Mouse (Mus musculus) left cerebral cortex, postnatal 36 days (tissue): ENCODE measurements at regions not wholly inside any gene's neighbourhood (a gene's known extent, or its start where the extent isn't known, plus 50 kb on each side); places are given as distances from the start of the nearest gene placed in this dataset.

Experiments
- DNase-seq, 2 experiments: peaks; one replicate each; pipeline ENCODE4 v3.0.0; 2021 to 2022; ENCODE audit warnings: low spot score in 2 of 2, mixed read lengths in 1 of 2
- intact Hi-C: fragments of 180-260 bp; cut with DNase I; formaldehyde crosslinking; loops from one replicate; pipeline ENCODE4 v1.15.1; 2025

DNA sequence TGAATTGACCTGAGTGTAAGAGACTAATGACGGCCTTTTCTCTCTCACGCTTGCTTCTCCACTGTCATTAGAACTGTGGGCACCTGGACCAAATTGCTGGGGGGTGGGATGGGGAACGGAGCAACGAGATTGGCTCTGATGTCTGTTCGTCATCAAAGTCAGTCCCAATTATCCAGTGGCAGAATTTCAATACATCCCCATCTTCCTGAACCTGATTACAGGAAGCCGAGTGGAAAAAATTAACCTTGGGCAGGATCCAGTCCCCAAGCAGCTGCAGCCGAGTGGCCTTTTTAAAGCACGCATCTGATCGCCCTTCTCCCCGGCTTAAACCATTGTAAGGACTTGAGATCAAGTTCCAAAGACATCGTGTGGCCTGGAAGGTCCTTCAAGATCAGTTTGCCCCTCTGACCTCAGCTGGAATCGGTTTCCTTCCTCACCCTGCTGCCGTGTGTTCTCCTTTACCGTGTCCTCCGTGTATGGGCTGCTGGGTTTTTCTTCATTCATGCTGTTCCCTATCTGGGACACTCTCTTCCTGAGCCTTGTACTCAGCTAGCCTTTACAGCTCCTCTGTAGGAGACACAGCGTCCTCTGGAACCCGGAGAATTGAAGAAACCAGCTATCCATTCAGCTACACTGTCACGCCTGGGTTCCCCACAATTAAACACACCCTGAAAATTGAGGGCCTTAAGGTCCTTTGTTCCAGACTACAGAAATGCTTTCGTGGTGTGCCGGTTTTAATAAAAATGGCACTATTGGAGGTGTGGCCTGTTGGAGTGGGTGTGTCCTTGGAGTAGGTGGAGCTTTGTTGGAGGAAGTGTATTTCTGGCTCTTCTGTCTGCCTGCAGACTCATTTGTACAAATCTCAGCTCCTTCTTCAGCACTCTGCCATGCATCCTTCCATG, 61.9 kb upstream of the Kit start:
- intact Hi-C loops, result no loop called here
- no peak for DNase-seq

DNA sequence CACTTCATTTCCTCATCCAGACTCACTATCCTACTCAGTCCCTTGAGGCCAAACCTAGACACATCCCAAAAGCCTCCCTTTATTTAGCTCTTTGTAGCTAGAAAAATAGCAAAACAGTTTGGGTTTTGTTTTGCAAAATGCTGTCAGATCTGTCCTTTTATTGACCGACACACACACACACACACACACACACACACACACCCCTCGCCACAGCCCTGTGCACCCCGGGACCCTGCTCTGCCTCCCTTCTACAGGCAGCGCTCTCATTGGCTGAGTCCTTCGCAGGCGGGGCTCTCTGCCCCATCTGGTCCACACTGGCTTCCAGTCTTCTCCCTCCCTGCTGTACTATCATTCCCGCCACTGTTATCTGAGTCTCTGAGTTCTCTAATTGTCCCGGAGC, 56.5 kb upstream of the Kit start:
- intact Hi-C loops, result no loop called here
- DNase-seq, result no peak

DNA sequence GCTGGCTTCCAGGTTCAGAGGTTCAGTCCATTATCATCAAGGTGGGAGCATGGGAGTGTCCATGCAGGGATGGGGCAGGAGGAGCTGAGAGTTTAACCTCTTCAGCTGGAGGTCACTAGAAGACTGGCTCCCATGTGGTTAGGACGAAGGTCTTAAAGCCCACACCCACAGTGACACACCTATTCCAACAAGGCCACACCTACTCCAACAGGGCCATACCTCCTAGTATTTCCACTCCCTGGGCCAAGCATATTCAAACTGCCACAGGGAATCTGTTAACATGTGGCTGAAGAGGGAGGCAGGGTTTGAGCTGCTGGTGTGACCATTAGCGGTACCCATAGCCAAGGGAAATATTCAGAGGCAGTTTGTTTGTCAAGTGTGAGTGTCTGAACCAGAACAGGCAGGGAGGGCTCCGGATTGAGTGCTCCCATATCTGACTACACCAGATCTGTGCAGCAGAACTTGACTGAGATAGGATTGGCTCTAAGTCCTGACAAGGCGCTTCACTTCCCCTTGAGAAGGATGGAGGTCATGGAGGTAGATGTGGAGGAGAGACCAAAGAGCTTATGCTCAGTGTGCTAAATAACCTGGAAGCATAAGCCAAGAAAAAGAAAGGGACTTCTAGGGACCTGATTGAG, 51.6 kb upstream of the Kit start:
- no peak for DNase-seq
- intact Hi-C loops, result no loop called here
